8 mouse cellular contexts compared by ENCODE assay signal in the genomic region with DNA sequence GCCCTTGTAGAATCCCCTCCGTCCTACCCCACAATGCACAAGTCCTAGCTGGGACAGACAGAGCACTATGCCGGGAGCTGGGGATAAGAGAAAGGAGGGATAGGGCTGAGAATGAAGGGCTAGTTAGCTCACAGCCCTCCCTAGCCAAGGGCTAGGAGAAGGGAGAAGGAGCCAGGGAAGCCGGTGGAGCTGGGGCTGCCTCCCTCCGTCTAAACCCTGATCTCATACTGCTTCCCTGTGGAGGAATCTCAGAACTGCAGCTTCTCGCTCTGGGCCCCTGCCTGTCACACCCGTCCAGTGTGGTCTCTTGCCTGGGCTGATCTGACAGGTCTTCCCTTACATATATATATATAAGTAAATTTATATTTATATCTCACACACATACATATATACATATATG.
DNase-seq lines count a peak whose midpoint lies in the region; ATAC-seq and TF ChIP-seq lines count a peak whose summit lies in the region.

No protein-coding gene starts in this region.

- H3K27me3 ChIP-seq in Patski = no peaks in the 10 kb centered on the region
- peaks cover 10% of the 10 kb centered on the region for H3K27me3 ChIP-seq in hindbrain, embryonic 10.5 days (ENCODE audit: insufficient read depth, poor library complexity, severe bottlenecking)

- TF ChIP-seq CTCF in Patski (IDR thresholded peaks at IDR 0.05) = peak; percentile 69
- peak; percentile 48; the same call in 1 of the 2 replicates for TF ChIP-seq CTCF in embryonic fibroblast, embryonic 13.5 days (IDR thresholded peaks at IDR 0.05; ENCODE audit: borderline replicate concordance, insufficient read depth, low read length)

- no peak for TF ChIP-seq POLR2A in embryonic fibroblast, embryonic 13.5 days (IDR thresholded peaks at IDR 0.05; ENCODE audit: low read depth, low read length)

- ATAC-seq in Patski = peak; percentile 65

- no peaks in the 10 kb centered on the region for H3K36me3 ChIP-seq in hindbrain, embryonic 10.5 days

- 6% methylated on average over 6 of the region's 6 CpGs for WGBS in hindbrain, embryonic 10.5 days

- in situ Hi-C loops in Patski (cut with MboI; ENCODE audit: low pct_unique_long_range_greater_than_20kb) = loop anchor here (5.0 to 10.0 kb wide), 2 partner anchors 369 to 396 kb away; a partner anchor contains a TSS

- CTCF ChIA-PET in Patski (lab: Charles Lee) = interaction anchor here (0.6 to 1.8 kb wide), 9 partner anchors 8 to 395 kb away, joined by 3 to 6 read pairs (median 3); no protein-coding TSS in a partner anchor

- POLR2A ChIA-PET in Patski (lab: Charles Lee) = interaction anchor here (0.6 to 1.0 kb wide), 2 partner anchors 37 to 352 kb away, joined by 3 read pairs; no protein-coding TSS in a partner anchor

- no peak overlapping the region for H3K4me3 ChIP-seq in embryonic fibroblast, embryonic 13.5 days (ENCODE audit: insufficient read depth, low read length)
- H3K4me3 ChIP-seq in hindbrain, embryonic 10.5 days = peak overlapping the region; percentile 26

- peak; percentile 23 to 25 for DNase-seq in B cell, adult 2 months
- peak; percentile 1 for DNase-seq in Patski (ENCODE audit: low read depth, low spot score)
- DNase-seq in hindbrain, embryonic 10.5 days (ENCODE audit: low spot score) = peak; percentile 69
- peak; percentile 29 to 39 for DNase-seq in layer of hippocampus, postnatal 25 days (ENCODE audit: extremely low spot score in 1 of 2, low spot score in 1 of 2)
- DNase-seq in lung, postnatal 36 days = peak; percentile 25
- DNase-seq in right cerebral cortex, postnatal 25 days = peak; percentile 42
- DNase-seq in thymus, postnatal 10 days (ENCODE audit: low spot score in 2 of 2) = no peak

- no peak overlapping the region for H3K27ac ChIP-seq in embryonic fibroblast, embryonic 13.5 days (ENCODE audit: insufficient read depth, low read length)
- peak overlapping the region; percentile 70; the same call in 1 of the 2 replicates for H3K27ac ChIP-seq in hindbrain, embryonic 10.5 days

- H3K4me1 ChIP-seq in embryonic fibroblast, embryonic 13.5 days (ENCODE audit: control insufficient read depth, insufficient read depth, low read length) = no peaks in the 10 kb centered on the region
- H3K4me1 ChIP-seq in hindbrain, embryonic 10.5 days (replicated peaks) = peaks cover 15% of the 10 kb centered on the region

- H3K9me3 ChIP-seq in hindbrain, embryonic 10.5 days = no peaks in the 10 kb centered on the region

Comparison
In these comparisons a context has a peak if more than half of its experiments do, and no peak if none do; other contexts are left out.
1. DNase-seq: peak in B cell, adult 2 months (2 of 2), Patski (single experiment), hindbrain, embryonic 10.5 days (single experiment), layer of hippocampus, postnatal 25 days (2 of 2), lung, postnatal 36 days (single experiment) and right cerebral cortex, postnatal 25 days (single experiment); none in thymus, postnatal 10 days (0 of 2).